Mouse (Mus musculus) heart, postnatal 0 days (tissue): ENCODE results near the gene Gm42878. TPM values are rescaled to one million over a fixed set of nuclear protein-coding genes. Genes with fewer than 3 reads are reported as not detected.
"Not testable (repeated sequence)": the region's sequence is repeated elsewhere in the genome, so short reads cannot be mapped to it uniquely, and the experiment has no call there.

Experiments
- ATAC-seq: fragments of 200-750 bp; cut with Nextera tagmentation; 2 replicates; pipeline ENCODE4 v1.8.0; 2017; ENCODE audit warnings: low read depth, moderate number of reproducible peaks, moderate library complexity; ENCODE audit not compliant: insufficient read depth
- DNase-seq: peaks from one replicate; pipeline ENCODE4 v3.0.0-alpha.2; 2016; ENCODE audit warnings: low spot score
- H3K27ac ChIP-seq: fragments of 300-500 bp; sonication (generic); 2 replicates; pipeline ENCODE4 v1.5.1; 2014; ENCODE audit warnings: low read depth, mild to moderate bottlenecking
- H3K27me3 ChIP-seq: fragments of 300-500 bp; sonication (generic); 2 replicates; pipeline ENCODE4 v1.6.1; 2014; ENCODE audit warnings: low read length, mixed read lengths; ENCODE audit not compliant: control insufficient read depth, insufficient read depth
- H3K36me3 ChIP-seq: fragments of 300-500 bp; sonication (generic); replicated peaks from 2 replicates; pipeline ENCODE4 v1.6.1; 2014; ENCODE audit warnings: low read length, mixed read lengths; ENCODE audit not compliant: control insufficient read depth, insufficient read depth
- H3K4me1 ChIP-seq: fragments of 300-500 bp; sonication (generic); 2 replicates; pipeline ENCODE4 v1.6.1; 2014; ENCODE audit warnings: antibody characterized with exemption; ENCODE audit not compliant: control insufficient read depth, insufficient read depth
- H3K4me2 ChIP-seq: fragments of 300-500 bp; sonication (generic); 2 replicates; pipeline ENCODE4 v1.6.1; 2014; ENCODE audit warnings: low read depth, mild to moderate bottlenecking, low read length, moderate library complexity
- H3K4me3 ChIP-seq: fragments of 300-500 bp; sonication (generic); 2 replicates; pipeline ENCODE4 v1.5.1; 2014; ENCODE audit warnings: low read depth, low read length
- H3K9ac ChIP-seq: fragments of 300-500 bp; sonication (generic); replicated peaks from 2 replicates; pipeline ENCODE4 v1.6.1; 2014; ENCODE audit warnings: low read depth, low read length, mixed read lengths
- H3K9me3 ChIP-seq: fragments of 300-500 bp; sonication (generic); replicated peaks from 2 replicates; pipeline ENCODE4 v1.6.1; 2016; ENCODE audit warnings: low read length; ENCODE audit not compliant: control insufficient read depth
- CTCF ChIP-seq: IDR thresholded peaks from 2 replicates; pipeline ENCODE4 v1.5.1; 2016; ENCODE audit warnings: antibody characterized with exemption, control low read depth, low read depth
- EP300 ChIP-seq: IDR thresholded peaks from 2 replicates; pipeline ENCODE4 v1.6.1; 2016; ENCODE audit warnings: antibody characterized with exemption, low read depth
- WGBS: fragments of 180-500 bp; shearing (Covaris S2); extraction: QIAGEN DNeasy Blood & Tissue Kit; methylation state at CpG from one replicate; pipeline ENCODE4 v1.1.7; 2014; 5-methylcytosine and 5-hydroxymethylcytosine counted together
- polyA plus RNA-seq: library from polyadenylated mRNA; unstranded; fragments of >200 nt; fragmentation: Nextera tagmentation; extraction: Ambion mirVana; gene quantifications from 2 replicates; pipeline ENCODE4 v1.2.1, GENCODE M21; 2015
- total RNA-seq: library from RNA; depleted of rRNA; stranded (reverse); fragments of >200 nt; gene quantifications from 2 replicates; pipeline ENCODE4 v1.2.3, GENCODE M21; 2014; ENCODE audit warnings: low replicate concordance

Gene Gm42878
- total and polyA plus RNA-seq, 2 experiments from 2014 or later, result 0.11 TPM; not detected in 1

GRCm38 (mm10) chr5:121526961-121527360, 18.3 kb downstream of the Gm42878 start:
- Histone ChIP-seq H3K4me1 (no peaks in the 10 kb centered on the region), H3K9ac (no peak overlapping the region), H3K27me3 (no peaks in the 10 kb centered on the region), H3K27ac (no peak overlapping the region), H3K36me3 (peaks cover 84% of the 10 kb centered on the region), H3K9me3 (no peaks in the 10 kb centered on the region), H3K4me2 (no peak overlapping the region), H3K4me3 (no peak overlapping the region)
- no peak for TF ChIP-seq CTCF
- no peak for TF ChIP-seq EP300
- no peak for ATAC-seq
- WGBS, result 56% methylated on average over 8 of the region's 8 CpGs
- DNase-seq, result no peak

DNA sequence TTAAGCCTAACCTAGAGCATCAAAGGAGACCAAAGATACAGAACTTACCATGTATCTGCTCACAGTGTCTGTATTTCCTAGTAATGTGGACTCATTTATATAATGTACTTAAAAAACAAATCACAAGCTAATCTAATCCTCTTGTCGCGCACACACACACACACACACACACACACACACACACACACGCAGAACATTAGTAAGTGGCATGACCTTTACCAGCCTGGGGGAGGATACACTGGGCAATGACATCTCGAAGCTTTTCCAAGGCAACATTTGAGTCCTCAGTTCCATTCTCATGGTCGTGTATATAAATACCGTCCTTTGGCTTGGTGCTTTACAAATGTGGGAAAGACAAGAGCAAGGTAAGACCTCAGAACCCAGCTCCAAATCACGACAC, 18.8 kb downstream of the Gm42878 start:
- no peak for TF ChIP-seq EP300
- TF ChIP-seq CTCF, result no peak
- 82% methylated on average over 7 of the region's 7 CpGs for WGBS
- Histone ChIP-seq H3K4me3 (no peak overlapping the region), H3K4me1 (no peaks in the 10 kb centered on the region), H3K4me2 (no peak overlapping the region), H3K27ac (no peak overlapping the region), H3K9ac (no peak overlapping the region), H3K27me3 (no peaks in the 10 kb centered on the region), H3K36me3 (peaks cover 84% of the 10 kb centered on the region), H3K9me3 (no peaks in the 10 kb centered on the region)
- ATAC-seq (no peak), DNase-seq (no peak)

DNA sequence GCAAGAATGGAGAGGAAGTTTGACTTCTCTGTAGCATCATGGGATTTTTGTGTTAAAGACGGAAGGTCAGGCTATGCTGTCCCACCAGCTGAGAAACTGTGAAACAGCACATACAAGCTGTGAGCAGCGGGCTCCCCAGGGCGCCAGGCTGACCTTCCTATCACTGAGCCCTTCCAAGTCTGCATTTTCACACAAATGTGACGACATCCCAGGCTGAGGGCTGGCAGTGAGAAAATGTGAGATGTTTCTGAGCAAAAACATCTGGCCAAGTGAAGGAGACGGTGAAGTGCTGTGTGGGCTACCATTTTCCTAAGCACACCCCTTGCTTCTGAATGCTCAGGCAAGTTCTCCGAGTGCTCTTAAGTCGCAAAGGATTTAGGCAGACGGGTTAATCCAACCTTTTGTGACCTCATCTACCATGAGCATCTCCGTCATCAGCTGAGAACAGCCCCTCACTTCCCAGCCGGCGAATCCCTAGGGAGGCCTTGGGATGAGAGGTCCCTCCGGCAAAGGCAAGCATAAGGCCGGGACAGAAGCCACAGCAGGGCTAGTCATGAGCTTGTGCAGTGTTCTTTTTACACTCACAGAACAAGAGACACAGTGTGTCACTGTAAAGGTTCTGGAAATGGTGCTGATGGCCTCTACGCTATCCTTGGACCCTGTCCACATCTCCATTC, 19.4 kb downstream of the Gm42878 start:
- no peak overlapping the region for H3K4me2 ChIP-seq
- no peaks in the 10 kb centered on the region for H3K4me1 ChIP-seq
- TF ChIP-seq CTCF, result no peak
- 73% methylated on average over 14 of the region's 14 CpGs for WGBS
- peaks cover 84% of the 10 kb centered on the region for H3K36me3 ChIP-seq
- no peak overlapping the region for H3K27ac ChIP-seq
- no peaks in the 10 kb centered on the region for H3K9me3 ChIP-seq
- H3K27me3 ChIP-seq, result no peaks in the 10 kb centered on the region
- ATAC-seq, result peak; percentile 68
- H3K4me3 ChIP-seq, result no peak overlapping the region
- DNase-seq, result peak; percentile 16
- H3K9ac ChIP-seq, result no peak overlapping the region

GRCm38 (mm10) chr5:121519758-121520157, 25.5 kb downstream of the Gm42878 start:
- H3K4me3 ChIP-seq, H3K27ac ChIP-seq, H3K9me3 ChIP-seq, H3K4me1 ChIP-seq, H3K27me3 ChIP-seq, H3K9ac ChIP-seq, H3K4me2 ChIP-seq, DNase-seq, ATAC-seq: not testable (repeated sequence)
- peaks cover 31% of the 10 kb centered on the region for H3K36me3 ChIP-seq
- WGBS, result 89% methylated on average over 11 of the region's 17 CpGs

GRCm38 (mm10) chr5:121518983-121519382, 26.3 kb downstream of the Gm42878 start:
- 87% methylated on average over 9 of the region's 9 CpGs for WGBS
- ATAC-seq, result no peak
- TF ChIP-seq CTCF (no peak), EP300 (no peak)

DNA sequence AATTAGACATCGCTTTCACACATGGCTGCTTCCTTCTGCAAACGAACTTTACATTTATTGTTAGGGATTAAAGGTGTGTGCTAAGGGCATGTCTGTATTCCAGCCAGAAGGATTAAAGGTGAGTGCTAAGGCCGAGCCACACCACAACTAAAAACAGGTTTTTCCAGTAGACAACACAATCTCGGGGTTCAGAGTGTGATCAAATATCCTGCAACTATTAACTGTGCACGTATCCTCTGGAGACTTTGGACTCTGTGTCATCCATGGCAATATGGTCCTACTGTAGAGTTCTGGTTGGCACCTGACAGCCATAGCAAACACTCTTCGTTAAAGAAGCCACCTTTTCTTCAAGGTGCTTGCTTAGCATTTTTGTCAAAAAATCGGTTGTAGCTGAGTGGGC, 35.3 kb downstream of the Gm42878 start:
- H3K4me3 ChIP-seq, result no peak overlapping the region
- no peaks in the 10 kb centered on the region for H3K9me3 ChIP-seq
- peaks cover 5% of the 10 kb centered on the region; the same call in 1 of the 2 replicates for H3K4me1 ChIP-seq
- no peak for TF ChIP-seq EP300
- no peak for TF ChIP-seq CTCF
- DNase-seq (no peak), ATAC-seq (no peak)
- no peak overlapping the region for H3K9ac ChIP-seq
- 74% methylated on average over 7 of the region's 7 CpGs for WGBS
- H3K27ac ChIP-seq, result no peak overlapping the region
- no peaks in the 10 kb centered on the region for H3K36me3 ChIP-seq
- no peaks in the 10 kb centered on the region for H3K27me3 ChIP-seq
- no peak overlapping the region for H3K4me2 ChIP-seq

More at GRCm38 (mm10) chr5:121518983-121519382, 26.3 kb downstream of the Gm42878 start:
- Histone ChIP-seq H3K4me2 (no peak overlapping the region), H3K27me3 (no peaks in the 10 kb centered on the region), H3K9me3 (no peaks in the 10 kb centered on the region), H3K36me3 (peaks cover 23% of the 10 kb centered on the region), H3K9ac (no peak overlapping the region), H3K4me1 (no peaks in the 10 kb centered on the region), H3K4me3 (no peak overlapping the region), H3K27ac (no peak overlapping the region)
- DNase-seq, result no peak
